Mouse (Mus musculus): ENCODE data around the gene Mosmo. TPM values are rescaled to one million over a fixed set of nuclear protein-coding genes. Genes with fewer than 3 reads are reported as not detected.

Gene Mosmo
- polyA plus RNA-seq, 1 experiment from 2014 or later: 17.8 TPM

DNA sequence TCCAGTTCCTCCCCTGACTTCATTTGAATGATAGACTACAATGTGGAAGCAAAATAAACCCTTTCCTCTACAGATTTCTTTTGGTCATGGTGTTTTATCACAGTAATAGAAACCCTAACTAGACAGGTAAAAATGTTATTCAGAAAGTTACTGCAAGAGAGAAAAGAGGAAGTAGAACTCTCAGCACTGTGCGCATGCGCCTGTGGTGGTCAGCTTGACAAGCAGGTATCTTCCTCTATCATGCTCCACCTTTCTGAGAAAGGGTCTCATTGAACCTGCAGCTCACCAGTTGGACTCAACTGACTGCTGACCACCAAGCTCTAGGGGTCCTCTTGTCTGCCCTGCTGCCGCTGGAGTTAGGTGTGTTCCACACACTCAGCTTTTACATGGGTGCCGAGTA, 15.3 kb upstream of the Mosmo start:
- 91% methylated on average over 4 of the region's 4 CpGs for WGBS (ENCODE audit: insufficient replicate concordance)
- Histone ChIP-seq H3K27ac (ENCODE audit: low read depth, low read length) (no peak overlapping the region), H3K9me3 (replicated peaks; ENCODE audit: control insufficient read depth, low read length) (no peaks in the 10 kb centered on the region), H3K4me3 (ENCODE audit: low read depth, low read length) (no peak overlapping the region), H3K4me2 (no peak overlapping the region), H3K9ac (ENCODE audit: low read depth, low read length) (no peak overlapping the region), H3K27me3 (ENCODE audit: control insufficient read depth, insufficient read depth, low read length) (no peaks in the 10 kb centered on the region), H3K36me3 (ENCODE audit: control insufficient read depth, insufficient read depth, low read length) (peaks cover 19% of the 10 kb centered on the region), H3K4me1 (ENCODE audit: control insufficient read depth, insufficient read depth, low read length) (no peaks in the 10 kb centered on the region)
- ATAC-seq (replicated peaks; ENCODE audit: insufficient number of reproducible peaks, low FRiP score, low TSS enrichment): no peak

DNA sequence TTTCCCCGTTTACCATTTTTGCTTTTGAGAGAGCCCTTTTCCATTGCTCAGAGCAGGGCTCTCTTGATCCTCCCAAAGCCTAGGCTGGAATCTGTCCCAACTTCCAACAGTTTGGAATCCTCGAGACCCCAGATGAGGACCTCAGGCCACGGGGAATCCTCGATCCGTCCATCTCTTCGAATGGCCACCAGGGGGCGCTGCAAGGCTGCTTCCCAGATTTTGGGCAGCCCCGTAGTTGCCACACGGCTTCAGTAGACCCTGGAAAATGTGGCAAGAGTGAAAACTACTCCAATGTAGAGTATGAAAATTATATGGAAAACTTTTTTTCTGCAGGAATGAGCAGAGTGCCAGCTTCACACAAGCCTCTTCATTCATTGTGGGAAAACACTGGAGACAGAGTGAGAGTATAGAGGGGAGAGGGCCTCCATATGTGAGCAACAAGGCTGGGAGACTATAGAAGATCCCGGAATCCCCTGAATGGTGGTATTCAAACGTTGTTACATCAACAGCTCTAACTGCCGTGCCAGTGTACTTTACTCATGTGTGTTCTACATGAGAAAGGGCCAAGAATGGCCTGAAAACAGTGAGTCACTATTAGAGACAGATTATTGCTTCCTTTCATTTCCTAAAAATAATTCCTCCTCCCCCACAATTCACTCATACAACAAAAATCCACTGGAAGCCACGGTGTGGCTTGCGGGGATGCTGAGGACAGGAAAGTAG, 7.1 kb upstream of the Mosmo start, which contains the start of gene Pdzd9:
Gene Pdzd9 (minus strand): TSS at position 191 of the 723 bp plus-strand sequence.
- Histone ChIP-seq H3K9me3 (replicated peaks; ENCODE audit: control insufficient read depth, low read length) (no peaks in the 10 kb centered on the region), H3K27me3 (ENCODE audit: control insufficient read depth, insufficient read depth, low read length) (no peaks in the 10 kb centered on the region), H3K4me3 (ENCODE audit: low read depth, low read length) (no peak within 1 kb of the TSS), H3K36me3 (ENCODE audit: control insufficient read depth, insufficient read depth, low read length) (no peaks in the 10 kb centered on the region), H3K27ac (ENCODE audit: low read depth, low read length) (no peak within 1 kb of the TSS), H3K4me1 (ENCODE audit: control insufficient read depth, insufficient read depth, low read length) (no peaks in the 10 kb centered on the region), H3K9ac (ENCODE audit: low read depth, low read length) (no peak within 1 kb of the TSS), H3K4me2 (no peak within 1 kb of the TSS)
- whole genome bisulfite sequencing (ENCODE audit: insufficient replicate concordance): 22% methylated on average over 14 of the region's 14 CpGs
- ATAC-seq (replicated peaks; ENCODE audit: insufficient number of reproducible peaks, low FRiP score, low TSS enrichment): no peak

DNA sequence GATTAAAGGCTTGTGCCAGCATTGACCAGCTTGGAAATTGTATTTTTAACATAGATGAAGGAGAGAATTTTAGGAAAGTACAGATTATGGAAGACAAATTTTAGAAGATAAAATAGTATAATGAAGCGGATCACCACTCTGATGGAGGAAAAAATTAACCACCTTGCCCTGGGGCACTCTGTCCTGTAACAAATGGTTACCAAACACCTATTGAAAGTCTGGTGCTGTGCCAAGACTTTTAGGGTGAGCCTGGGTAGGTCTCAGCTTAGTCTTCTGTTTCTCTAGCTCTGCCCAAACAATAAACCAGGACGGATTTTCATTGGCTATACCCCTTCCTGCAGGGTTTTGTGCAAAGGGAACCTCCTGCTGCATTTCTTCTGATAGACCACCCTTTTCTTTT, 6.1 kb upstream of the Mosmo start:
- Histone ChIP-seq H3K4me3 (ENCODE audit: low read depth, low read length) (no peak overlapping the region), H3K27me3 (ENCODE audit: control insufficient read depth, insufficient read depth, low read length) (no peaks in the 10 kb centered on the region), H3K4me1 (ENCODE audit: control insufficient read depth, insufficient read depth, low read length) (peaks cover under 1% of the 10 kb centered on the region; the same call in 1 of the 2 replicates), H3K36me3 (ENCODE audit: control insufficient read depth, insufficient read depth, low read length) (no peaks in the 10 kb centered on the region), H3K9ac (ENCODE audit: low read depth, low read length) (no peak overlapping the region), H3K4me2 (no peak overlapping the region), H3K27ac (ENCODE audit: low read depth, low read length) (no peak overlapping the region), H3K9me3 (replicated peaks; ENCODE audit: control insufficient read depth, low read length) (no peaks in the 10 kb centered on the region)
- WGBS (ENCODE audit: insufficient replicate concordance): 58% methylated on average over 2 of the region's 2 CpGs
- no peak for ATAC-seq (replicated peaks; ENCODE audit: insufficient number of reproducible peaks, low FRiP score, low TSS enrichment)

DNA sequence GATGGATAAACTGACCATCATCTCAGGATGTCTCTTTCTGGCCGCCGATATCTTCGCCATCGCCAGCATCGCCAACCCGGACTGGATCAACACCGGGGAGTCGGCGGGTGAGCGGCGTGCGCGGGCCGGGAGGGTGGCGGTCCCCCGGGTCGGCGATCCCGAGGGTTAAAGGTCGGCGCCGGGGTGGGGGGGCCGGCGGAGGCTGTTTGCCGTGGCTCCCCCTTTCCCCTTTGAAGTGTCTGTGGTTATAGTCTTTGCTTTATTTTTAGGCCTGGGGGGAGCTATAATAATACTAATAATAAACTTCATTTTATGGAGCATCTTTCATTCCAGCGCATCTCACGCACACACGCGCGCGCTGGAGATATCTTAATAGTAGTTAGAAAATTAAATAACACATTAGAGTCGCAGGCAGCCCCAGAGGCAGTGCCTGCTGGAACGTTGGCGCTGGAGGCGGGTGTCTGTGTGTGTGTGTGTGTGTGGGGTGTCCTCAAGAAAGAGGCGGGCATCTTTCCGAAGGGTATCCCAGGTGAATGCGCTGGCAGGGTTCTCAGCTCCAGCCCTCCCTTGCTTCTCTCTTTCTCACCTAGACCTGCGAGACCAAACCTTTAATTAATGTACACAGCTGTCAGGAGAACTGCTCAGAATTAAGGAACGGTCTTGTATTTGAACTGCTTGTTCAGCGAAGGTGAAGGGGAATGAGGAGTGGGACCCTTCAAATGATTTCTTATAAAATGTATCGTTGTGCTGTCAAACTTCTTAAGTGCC, 530 bp downstream of the Mosmo start:
- peaks cover 33% of the 10 kb centered on the region for H3K4me1 ChIP-seq (ENCODE audit: control insufficient read depth, insufficient read depth, low read length)
- peak overlapping the region; percentile 96 for H3K9ac ChIP-seq (ENCODE audit: low read depth, low read length)
- H3K9me3 ChIP-seq (replicated peaks; ENCODE audit: control insufficient read depth, low read length): no peaks in the 10 kb centered on the region
- H3K36me3 ChIP-seq (ENCODE audit: control insufficient read depth, insufficient read depth, low read length): no peaks in the 10 kb centered on the region
- peak overlapping the region; percentile 84 for H3K4me2 ChIP-seq
- 3% methylated on average over 41 of the region's 42 CpGs for WGBS (ENCODE audit: insufficient replicate concordance)
- H3K27ac ChIP-seq (ENCODE audit: low read depth, low read length): peak overlapping the region; percentile 75; the same call in 1 of the 2 replicates
- peak overlapping the region; percentile 95 for H3K4me3 ChIP-seq (ENCODE audit: low read depth, low read length)
- peak; percentile 50 for ATAC-seq (replicated peaks; ENCODE audit: insufficient number of reproducible peaks, low FRiP score, low TSS enrichment)
- no peaks in the 10 kb centered on the region for H3K27me3 ChIP-seq (ENCODE audit: control insufficient read depth, insufficient read depth, low read length)

DNA sequence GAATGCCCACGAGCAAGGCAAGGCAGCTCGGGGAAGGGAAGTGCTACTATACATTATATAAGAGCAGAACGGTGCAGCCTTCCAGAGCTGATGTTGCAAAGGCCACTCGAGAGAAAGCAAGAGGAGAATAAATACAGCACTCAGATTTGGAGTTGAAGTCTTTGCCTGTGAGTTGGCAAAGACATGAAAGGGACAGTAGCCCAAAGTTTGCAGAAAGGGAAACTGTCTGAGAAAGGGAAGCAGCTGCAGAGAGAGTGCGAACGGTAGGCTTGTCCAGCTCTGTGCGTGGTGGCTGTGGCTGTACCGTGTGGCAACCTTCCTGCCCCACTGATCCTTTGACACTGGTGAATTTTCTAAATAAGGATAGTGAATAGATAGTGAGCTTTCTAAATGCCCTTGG, 1.6 kb downstream of the Mosmo start:
- WGBS (ENCODE audit: insufficient replicate concordance): 55% methylated on average over 8 of the region's 8 CpGs
- peaks cover 33% of the 10 kb centered on the region for H3K4me1 ChIP-seq (ENCODE audit: control insufficient read depth, insufficient read depth, low read length)
- no peaks in the 10 kb centered on the region for H3K27me3 ChIP-seq (ENCODE audit: control insufficient read depth, insufficient read depth, low read length)
- peak overlapping the region; percentile 84 for H3K4me2 ChIP-seq
- H3K27ac ChIP-seq (ENCODE audit: low read depth, low read length): no peak overlapping the region
- H3K9me3 ChIP-seq (replicated peaks; ENCODE audit: control insufficient read depth, low read length): no peaks in the 10 kb centered on the region
- peak overlapping the region; percentile 95 for H3K4me3 ChIP-seq (ENCODE audit: low read depth, low read length)
- H3K9ac ChIP-seq (ENCODE audit: low read depth, low read length): no peak overlapping the region; the same call in 1 of the 2 replicates
- no peak for ATAC-seq (replicated peaks; ENCODE audit: insufficient number of reproducible peaks, low FRiP score, low TSS enrichment)
- no peaks in the 10 kb centered on the region for H3K36me3 ChIP-seq (ENCODE audit: control insufficient read depth, insufficient read depth, low read length)

DNA sequence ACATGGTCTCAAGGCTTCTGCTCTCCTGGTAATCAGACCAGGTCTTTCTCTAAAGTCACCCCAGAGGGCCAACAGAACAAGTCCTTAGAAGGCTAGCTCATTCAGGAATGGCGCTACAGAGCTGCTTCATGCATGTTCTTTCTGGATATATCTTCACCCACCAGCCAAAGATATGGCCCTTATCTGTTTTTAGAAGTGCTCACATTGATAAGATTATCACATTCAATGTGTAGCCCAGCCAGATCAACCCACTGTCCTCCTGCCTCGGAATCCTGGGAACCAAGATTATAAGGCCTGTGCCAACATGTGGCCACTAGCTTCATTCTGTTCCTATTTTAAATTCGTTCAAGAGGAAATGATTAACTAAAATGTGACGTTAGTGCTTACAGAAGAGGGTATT, 4.6 kb downstream of the Mosmo start:
- H3K4me3 ChIP-seq (ENCODE audit: low read depth, low read length): no peak overlapping the region
- no peak for ATAC-seq (replicated peaks; ENCODE audit: insufficient number of reproducible peaks, low FRiP score, low TSS enrichment)
- no peak overlapping the region for H3K27ac ChIP-seq (ENCODE audit: low read depth, low read length)
- no peaks in the 10 kb centered on the region for H3K36me3 ChIP-seq (ENCODE audit: control insufficient read depth, insufficient read depth, low read length)
- peaks cover 34% of the 10 kb centered on the region for H3K4me1 ChIP-seq (ENCODE audit: control insufficient read depth, insufficient read depth, low read length)
- WGBS (ENCODE audit: insufficient replicate concordance): 40% methylated on average over 4 of the region's 4 CpGs
- no peak overlapping the region for H3K9ac ChIP-seq (ENCODE audit: low read depth, low read length)
- no peak overlapping the region for H3K4me2 ChIP-seq
- H3K9me3 ChIP-seq (replicated peaks; ENCODE audit: control insufficient read depth, low read length): no peaks in the 10 kb centered on the region
- H3K27me3 ChIP-seq (ENCODE audit: control insufficient read depth, insufficient read depth, low read length): no peaks in the 10 kb centered on the region

DNA sequence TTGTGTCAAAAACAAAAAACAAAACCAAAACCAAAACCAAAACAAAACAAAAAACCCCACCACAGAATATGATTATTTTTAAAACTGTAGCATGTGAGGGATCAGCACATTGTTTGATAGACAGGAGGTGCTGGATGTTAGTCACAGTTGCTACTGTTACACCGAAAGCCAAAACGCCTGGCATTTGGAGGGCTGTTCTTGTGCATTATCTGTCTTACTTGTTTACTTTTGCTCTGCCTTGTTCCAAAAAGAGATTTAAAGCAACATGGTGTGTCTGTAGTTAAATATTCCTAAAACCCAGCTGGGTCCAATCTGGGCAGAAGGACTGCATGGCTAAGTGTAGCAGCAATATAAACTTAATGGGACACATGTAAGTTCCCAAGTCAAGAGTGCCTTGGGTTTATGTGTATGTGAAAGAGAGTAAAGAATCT, 7.3 kb downstream of the Mosmo start:
- no peak for ATAC-seq (replicated peaks; ENCODE audit: insufficient number of reproducible peaks, low FRiP score, low TSS enrichment)
- peaks cover 28% of the 10 kb centered on the region for H3K4me1 ChIP-seq (ENCODE audit: control insufficient read depth, insufficient read depth, low read length)
- 72% methylated on average over 2 of the region's 2 CpGs for WGBS (ENCODE audit: insufficient replicate concordance)

DNA sequence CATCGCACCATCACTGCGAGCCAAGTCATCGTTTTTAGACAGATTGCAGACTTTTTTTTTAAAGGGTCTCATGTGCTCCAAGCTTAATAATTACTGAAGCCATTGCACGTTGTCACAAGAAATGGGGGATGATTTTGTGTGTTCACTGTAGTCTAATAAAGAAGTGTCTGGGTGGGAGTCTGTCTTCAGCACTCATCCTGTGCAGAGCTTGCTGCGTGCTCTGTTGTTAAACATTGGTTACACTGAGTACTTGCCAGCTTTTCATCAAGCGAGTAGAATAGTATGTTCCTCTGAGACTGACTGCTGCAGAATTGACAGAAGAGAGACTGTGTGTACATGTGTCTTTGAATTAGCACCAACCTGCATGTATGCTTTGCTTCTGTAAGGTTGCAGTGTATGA, 7.8 kb downstream of the Mosmo start:
- 87% methylated on average over 6 of the region's 6 CpGs for WGBS (ENCODE audit: insufficient replicate concordance)
- H3K9ac ChIP-seq (ENCODE audit: low read depth, low read length): no peak overlapping the region
- H3K36me3 ChIP-seq (ENCODE audit: control insufficient read depth, insufficient read depth, low read length): no peaks in the 10 kb centered on the region
- H3K27me3 ChIP-seq (ENCODE audit: control insufficient read depth, insufficient read depth, low read length): no peaks in the 10 kb centered on the region
- H3K4me3 ChIP-seq (ENCODE audit: low read depth, low read length): no peak overlapping the region
- H3K4me2 ChIP-seq: no peak overlapping the region
- no peaks in the 10 kb centered on the region for H3K9me3 ChIP-seq (replicated peaks; ENCODE audit: control insufficient read depth, low read length)
- H3K4me1 ChIP-seq (ENCODE audit: control insufficient read depth, insufficient read depth, low read length): peaks cover 23% of the 10 kb centered on the region
- H3K27ac ChIP-seq (ENCODE audit: low read depth, low read length): no peak overlapping the region
- ATAC-seq (replicated peaks; ENCODE audit: insufficient number of reproducible peaks, low FRiP score, low TSS enrichment): no peak

More for the DNA sequence above, 7.3 kb downstream of the Mosmo start:
- H3K4me3 ChIP-seq (ENCODE audit: low read depth, low read length): no peak overlapping the region
- no peaks in the 10 kb centered on the region for H3K27me3 ChIP-seq (ENCODE audit: control insufficient read depth, insufficient read depth, low read length)
- H3K9ac ChIP-seq (ENCODE audit: low read depth, low read length): no peak overlapping the region
- H3K4me2 ChIP-seq: no peak overlapping the region
- H3K9me3 ChIP-seq (replicated peaks; ENCODE audit: control insufficient read depth, low read length): no peaks in the 10 kb centered on the region
- H3K27ac ChIP-seq (ENCODE audit: low read depth, low read length): no peak overlapping the region
- H3K36me3 ChIP-seq (ENCODE audit: control insufficient read depth, insufficient read depth, low read length): no peaks in the 10 kb centered on the region

Measured in heart, embryonic 11.5 days (tissue).